Mouse (Mus musculus): ENCODE data around the gene Timm9. TPM values are rescaled to one million over a fixed set of nuclear protein-coding genes. Genes with fewer than 3 reads are reported as not detected.

Gene Timm9
- polyA plus RNA-seq, 1 experiment: 39.8 TPM

GRCm38 (mm10) chr12:71141189-71141588 is 4.7 kb upstream of the Timm9 start:
- peaks cover 22% of the 10 kb centered on the region for H3K36me3 ChIP-seq (ENCODE audit: control insufficient read depth, insufficient read depth)
- no peaks in the 10 kb centered on the region for H3K27me3 ChIP-seq (ENCODE audit: control insufficient read depth, insufficient read depth, insufficient read length)
- H3K79me3 ChIP-seq (ENCODE audit: low read depth): peaks cover 14% of the 10 kb centered on the region
- no peak overlapping the region for H3K4me3 ChIP-seq (ENCODE audit: insufficient read depth, poor library complexity, severe bottlenecking)
- no peak overlapping the region for H3ac ChIP-seq (ENCODE audit: control insufficient read depth, insufficient read length, low read depth)
- H3K79me2 ChIP-seq (ENCODE audit: control insufficient read depth, insufficient read depth): peaks cover 29% of the 10 kb centered on the region
- TF ChIP-seq MYOD1 (IDR thresholded peaks at IDR 0.05; ENCODE audit: control insufficient read depth, insufficient read length, low read depth): no peak
- no peak for TF ChIP-seq MAX (IDR thresholded peaks at IDR 0.05)
- TF ChIP-seq MYOG (IDR thresholded peaks at IDR 0.05; ENCODE audit: control insufficient read depth, extremely low read depth, insufficient read length): no peak
- no peak for TF ChIP-seq USF1 (IDR thresholded peaks at IDR 0.05; ENCODE audit: low read depth)
- TF ChIP-seq CTCF (IDR thresholded peaks at IDR 0.05; ENCODE audit: control insufficient read depth, insufficient read depth, insufficient read length): no peak
- no peak for TF ChIP-seq FOSL1 (IDR thresholded peaks at IDR 0.05; ENCODE audit: insufficient read depth, low read length, poor library complexity, severe bottlenecking)

- H3K36me3 ChIP-seq (ENCODE audit: control insufficient read depth, insufficient read depth): peaks cover 26% of the 10 kb centered on the region
These were observed 2.9 kb upstream of the Timm9 start for GRCm38 (mm10) chr12:71139258-71139828.

GRCm38 (mm10) chr12:71137686-71138085 is 1.2 kb upstream of the Timm9 start:
- H3K36me3 ChIP-seq (ENCODE audit: control insufficient read depth, insufficient read depth): peaks cover 38% of the 10 kb centered on the region
- no peak for TF ChIP-seq MYOD1 (IDR thresholded peaks at IDR 0.05; ENCODE audit: control insufficient read depth, insufficient read length, low read depth)
- no peak for TF ChIP-seq MYOG (IDR thresholded peaks at IDR 0.05; ENCODE audit: control insufficient read depth, extremely low read depth, insufficient read length)
- TF ChIP-seq USF1 (IDR thresholded peaks at IDR 0.05; ENCODE audit: low read depth): no peak
- no peak for TF ChIP-seq FOSL1 (IDR thresholded peaks at IDR 0.05; ENCODE audit: insufficient read depth, low read length, poor library complexity, severe bottlenecking)
- no peak for TF ChIP-seq CEBPB (IDR thresholded peaks at IDR 0.05; ENCODE audit: low read depth)
- TF ChIP-seq CTCF (IDR thresholded peaks at IDR 0.05; ENCODE audit: control insufficient read depth, insufficient read depth, insufficient read length): no peak
- no peak for TF ChIP-seq MAX (IDR thresholded peaks at IDR 0.05)
- peaks cover 46% of the 10 kb centered on the region for H3K79me3 ChIP-seq (ENCODE audit: low read depth)
- peak overlapping the region; percentile 45 for H3ac ChIP-seq (ENCODE audit: control insufficient read depth, insufficient read length, low read depth)
- peak overlapping the region; percentile 83 for H3K4me3 ChIP-seq (ENCODE audit: insufficient read depth, poor library complexity, severe bottlenecking)
- H3K79me2 ChIP-seq (ENCODE audit: control insufficient read depth, insufficient read depth): peaks cover 64% of the 10 kb centered on the region
- H3K27me3 ChIP-seq (ENCODE audit: control insufficient read depth, insufficient read depth, insufficient read length): no peaks in the 10 kb centered on the region

More at GRCm38 (mm10) chr12:71139258-71139828, 2.9 kb upstream of the Timm9 start:
- Histone ChIP-seq H3K4me3 (ENCODE audit: insufficient read depth, poor library complexity, severe bottlenecking) (no peak overlapping the region), H3K79me3 (ENCODE audit: low read depth) (peaks cover 31% of the 10 kb centered on the region), H3K79me2 (ENCODE audit: control insufficient read depth, insufficient read depth) (peaks cover 47% of the 10 kb centered on the region), H3ac (ENCODE audit: control insufficient read depth, insufficient read length, low read depth) (no peak overlapping the region), H3K27me3 (ENCODE audit: control insufficient read depth, insufficient read depth, insufficient read length) (no peaks in the 10 kb centered on the region)
- TF ChIP-seq CEBPB (IDR thresholded peaks at IDR 0.05; ENCODE audit: low read depth) (no peak), USF1 (IDR thresholded peaks at IDR 0.05; ENCODE audit: low read depth) (no peak), CTCF (IDR thresholded peaks at IDR 0.05; ENCODE audit: control insufficient read depth, insufficient read depth, insufficient read length) (no peak), MYOG (IDR thresholded peaks at IDR 0.05; ENCODE audit: control insufficient read depth, extremely low read depth, insufficient read length) (no peak), FOSL1 (IDR thresholded peaks at IDR 0.05; ENCODE audit: insufficient read depth, low read length, poor library complexity, severe bottlenecking) (no peak), MAX (IDR thresholded peaks at IDR 0.05) (no peak), MYOD1 (IDR thresholded peaks at IDR 0.05; ENCODE audit: control insufficient read depth, insufficient read length, low read depth) (no peak)

GRCm38 (mm10) chr12:71136974-71137491 is 549 bp upstream of the Timm9 start:
- Histone ChIP-seq H3K36me3 (ENCODE audit: control insufficient read depth, insufficient read depth) (peaks cover 39% of the 10 kb centered on the region), H3ac (ENCODE audit: control insufficient read depth, insufficient read length, low read depth) (peak overlapping the region; percentile 75), H3K4me3 (ENCODE audit: insufficient read depth, poor library complexity, severe bottlenecking) (peak overlapping the region; percentile 83), H3K79me2 (ENCODE audit: control insufficient read depth, insufficient read depth) (peaks cover 70% of the 10 kb centered on the region), H3K27me3 (ENCODE audit: control insufficient read depth, insufficient read depth, insufficient read length) (no peaks in the 10 kb centered on the region), H3K79me3 (ENCODE audit: low read depth) (peaks cover 52% of the 10 kb centered on the region)
- TF ChIP-seq USF1 (IDR thresholded peaks at IDR 0.05; ENCODE audit: low read depth): no peak
- TF ChIP-seq MAX (IDR thresholded peaks at IDR 0.05): no peak
- TF ChIP-seq CEBPB (IDR thresholded peaks at IDR 0.05; ENCODE audit: low read depth): no peak
- no peak for TF ChIP-seq FOSL1 (IDR thresholded peaks at IDR 0.05; ENCODE audit: insufficient read depth, low read length, poor library complexity, severe bottlenecking)
- no peak for TF ChIP-seq CTCF (IDR thresholded peaks at IDR 0.05; ENCODE audit: control insufficient read depth, insufficient read depth, insufficient read length)
- TF ChIP-seq MYOD1 (IDR thresholded peaks at IDR 0.05; ENCODE audit: control insufficient read depth, insufficient read length, low read depth): no peak
- TF ChIP-seq MYOG (IDR thresholded peaks at IDR 0.05; ENCODE audit: control insufficient read depth, extremely low read depth, insufficient read length): no peak

- Histone ChIP-seq H3K27me3 (ENCODE audit: control insufficient read depth, insufficient read depth, insufficient read length) (no peaks in the 10 kb centered on the region), H3ac (ENCODE audit: control insufficient read depth, insufficient read length, low read depth) (peak overlapping the region; percentile 24), H3K4me3 (ENCODE audit: insufficient read depth, poor library complexity, severe bottlenecking) (peak overlapping the region; percentile 83), H3K79me3 (ENCODE audit: low read depth) (peaks cover 62% of the 10 kb centered on the region), H3K79me2 (ENCODE audit: control insufficient read depth, insufficient read depth) (peaks cover 85% of the 10 kb centered on the region), H3K36me3 (ENCODE audit: control insufficient read depth, insufficient read depth) (peaks cover 39% of the 10 kb centered on the region)
- no peak for TF ChIP-seq MYOG (IDR thresholded peaks at IDR 0.05; ENCODE audit: control insufficient read depth, extremely low read depth, insufficient read length)
- no peak for TF ChIP-seq MAX (IDR thresholded peaks at IDR 0.05)
- TF ChIP-seq MYOD1 (IDR thresholded peaks at IDR 0.05; ENCODE audit: control insufficient read depth, insufficient read length, low read depth): no peak
- TF ChIP-seq USF1 (IDR thresholded peaks at IDR 0.05; ENCODE audit: low read depth): no peak
- no peak for TF ChIP-seq CTCF (IDR thresholded peaks at IDR 0.05; ENCODE audit: control insufficient read depth, insufficient read depth, insufficient read length)
- TF ChIP-seq CEBPB (IDR thresholded peaks at IDR 0.05; ENCODE audit: low read depth): no peak
- TF ChIP-seq FOSL1 (IDR thresholded peaks at IDR 0.05; ENCODE audit: insufficient read depth, low read length, poor library complexity, severe bottlenecking): no peak
These were observed 903 bp downstream of the Timm9 start for GRCm38 (mm10) chr12:71135581-71135980.
